Mouse (Mus musculus): ENCODE measurements around the gene Mrpl24.

GRCm38 (mm10) chr3:87943586-87943985 lies 24.3 kb downstream of the Mrpl24 start:
- no peak for TF ChIP-seq GATA1 (IDR thresholded peaks at IDR 0.05; ENCODE audit: low read length)
- no peak for TF ChIP-seq TAL1 (IDR thresholded peaks at IDR 0.05; ENCODE audit: low read length)
